Mouse (Mus musculus): Measurements from ENCODE around the gene Iqcn. TPM values are rescaled to one million over a fixed set of nuclear protein-coding genes. Genes with fewer than 3 reads are reported as not detected.

Iqcn gene
- total and polyA plus RNA-seq, 2 experiments from 2014 or later, result 0.05 TPM

DNA sequence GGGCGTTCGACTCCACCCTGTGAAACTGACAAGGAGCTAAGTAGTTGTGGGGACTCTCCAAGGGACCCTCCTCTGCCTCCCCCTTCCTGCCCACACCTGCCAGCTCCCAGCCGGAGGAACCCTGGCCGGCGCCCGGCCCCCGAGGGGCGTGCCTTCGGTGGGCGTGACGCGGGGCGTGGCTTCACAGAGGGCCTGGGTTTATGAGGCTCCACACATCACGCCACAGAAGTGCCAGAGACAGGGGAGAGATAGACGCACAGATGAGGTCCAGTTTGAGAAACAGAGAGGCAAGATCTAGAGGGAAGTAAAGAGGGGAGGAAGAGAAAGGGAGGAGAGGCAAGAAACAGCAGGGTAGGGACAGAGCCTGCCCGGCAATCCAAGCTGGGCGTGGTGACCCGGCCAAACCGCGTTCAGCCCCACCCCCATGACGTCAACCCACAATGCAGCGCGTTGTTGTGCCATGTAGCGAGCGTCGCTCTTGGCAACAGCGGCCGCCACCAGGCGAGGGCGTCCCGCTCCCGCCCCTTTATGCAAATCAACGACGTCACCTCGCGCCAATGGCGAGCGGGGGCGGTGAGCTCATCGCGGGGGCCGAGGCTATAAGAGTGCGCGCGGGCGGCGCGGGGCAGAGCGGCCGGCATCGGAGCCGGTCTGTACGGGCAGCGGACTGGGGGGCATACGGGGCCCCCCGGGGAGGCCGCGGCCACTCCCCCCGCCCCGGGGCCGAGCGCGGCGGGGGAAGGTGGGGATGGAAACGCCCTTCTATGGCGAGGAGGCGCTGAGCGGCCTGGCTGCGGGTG, 4.7 kb upstream of the Iqcn start, which contains the start of gene Jund:
TSS of gene Jund (plus strand) at position 640 of the 800 bp plus-strand sequence.
- Histone ChIP-seq H3K4me3 (ENCODE audit: low read length) (peak within 1 kb of the TSS; percentile 90), H3K4me1 (ENCODE audit: insufficient read depth, low read length) (peaks cover 21% of the 10 kb centered on the region), H3K27me3 (ENCODE audit: insufficient read depth, low read length) (no peaks in the 10 kb centered on the region), H3K36me3 (ENCODE audit: insufficient read depth, low read length) (0 out of 2 replicates have a peak, but pooled peaks cover 5% of the 10 kb centered on the region), H3K27ac (peak within 1 kb of the TSS; percentile 99), H3K9me3 (ENCODE audit: low read length) (no peaks in the 10 kb centered on the region), H3K9ac (replicated peaks; ENCODE audit: low read length) (peak within 1 kb of the TSS; percentile 98), H3K4me2 (ENCODE audit: low read depth, low read length) (peak within 1 kb of the TSS; percentile 61)
- WGBS, result under 1% methylated on average over 58 of the region's 69 CpGs
- peak; percentile 100 for DNase-seq (ENCODE audit: low spot score)
- peak; percentile 36 for TF ChIP-seq CTCF (IDR thresholded peaks at IDR 0.05; ENCODE audit: low read depth)
- peak; percentile 91 for ATAC-seq

DNA sequence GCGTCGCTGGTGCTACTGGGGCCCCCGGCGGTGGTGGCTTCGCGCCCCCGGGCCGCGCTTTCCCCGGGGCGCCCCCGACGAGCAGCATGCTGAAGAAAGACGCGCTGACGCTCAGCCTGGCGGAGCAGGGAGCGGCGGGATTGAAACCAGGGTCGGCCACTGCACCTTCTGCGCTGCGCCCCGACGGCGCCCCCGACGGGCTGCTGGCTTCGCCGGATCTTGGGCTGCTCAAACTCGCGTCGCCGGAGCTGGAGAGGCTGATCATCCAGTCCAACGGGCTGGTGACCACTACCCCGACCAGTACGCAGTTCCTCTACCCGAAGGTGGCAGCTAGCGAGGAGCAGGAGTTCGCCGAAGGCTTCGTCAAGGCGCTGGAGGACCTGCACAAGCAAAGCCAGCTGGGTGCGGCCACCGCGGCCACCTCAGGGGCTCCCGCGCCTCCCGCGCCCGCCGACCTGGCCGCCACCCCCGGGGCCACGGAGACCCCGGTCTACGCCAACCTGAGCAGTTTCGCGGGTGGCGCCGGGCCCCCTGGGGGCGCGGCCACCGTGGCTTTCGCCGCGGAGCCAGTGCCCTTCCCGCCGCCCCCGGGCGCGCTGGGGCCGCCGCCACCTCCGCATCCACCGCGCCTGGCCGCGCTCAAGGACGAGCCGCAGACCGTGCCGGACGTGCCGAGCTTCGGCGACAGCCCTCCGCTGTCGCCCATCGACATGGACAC, 4.0 kb upstream of the Iqcn start:
- peak overlapping the region; percentile 90 for H3K4me3 ChIP-seq (ENCODE audit: low read length)
- no peaks in the 10 kb centered on the region for H3K27me3 ChIP-seq (ENCODE audit: insufficient read depth, low read length)
- peak overlapping the region; percentile 61 for H3K4me2 ChIP-seq (ENCODE audit: low read depth, low read length)
- 0 out of 2 replicates have a peak, but pooled peaks have one; percentile 11 for TF ChIP-seq CTCF (IDR thresholded peaks at IDR 0.05; ENCODE audit: low read depth)
- H3K36me3 ChIP-seq (ENCODE audit: insufficient read depth, low read length), result 0 out of 2 replicates have a peak, but pooled peaks cover 5% of the 10 kb centered on the region
- H3K27ac ChIP-seq, result peak overlapping the region; percentile 99
- WGBS, result under 1% methylated on average over 74 of the region's 89 CpGs
- ATAC-seq, result peak; percentile 0; the same call in 1 of the 2 replicates
- DNase-seq (ENCODE audit: low spot score), result no peak
- peaks cover 21% of the 10 kb centered on the region for H3K4me1 ChIP-seq (ENCODE audit: insufficient read depth, low read length)
- no peaks in the 10 kb centered on the region for H3K9me3 ChIP-seq (ENCODE audit: low read length)
- peak overlapping the region; percentile 98 for H3K9ac ChIP-seq (replicated peaks; ENCODE audit: low read length)

DNA sequence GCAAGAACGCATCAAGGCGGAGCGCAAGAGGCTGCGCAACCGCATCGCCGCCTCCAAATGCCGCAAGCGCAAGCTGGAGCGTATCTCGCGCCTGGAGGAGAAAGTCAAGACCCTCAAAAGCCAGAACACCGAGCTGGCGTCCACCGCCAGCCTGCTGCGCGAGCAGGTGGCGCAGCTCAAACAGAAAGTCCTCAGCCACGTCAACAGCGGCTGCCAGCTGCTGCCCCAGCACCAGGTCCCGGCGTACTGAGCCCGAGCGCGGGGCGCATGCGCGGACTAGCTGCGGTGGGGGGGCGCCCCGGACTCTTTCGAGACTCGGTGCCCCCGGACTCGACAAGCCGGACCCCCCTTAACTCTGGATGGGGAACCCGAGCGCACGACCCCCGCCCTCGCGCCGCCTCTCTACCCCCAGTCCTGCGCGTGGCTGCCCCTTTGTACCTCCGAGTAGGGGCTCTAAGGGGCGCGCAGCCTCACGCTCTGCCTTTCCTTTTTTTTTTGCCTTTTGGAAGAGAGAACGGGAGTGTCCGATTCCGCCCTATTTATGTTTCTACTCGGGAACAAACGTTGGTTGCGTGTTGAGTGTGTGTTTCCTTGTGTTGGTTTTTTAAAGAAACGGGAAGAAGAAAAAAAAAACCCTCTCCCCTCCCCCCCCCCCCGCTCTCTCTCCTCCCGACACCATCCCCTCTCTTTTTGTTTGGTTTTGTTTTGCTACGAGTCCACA, 3.3 kb upstream of the Iqcn start:
- TF ChIP-seq CTCF (IDR thresholded peaks at IDR 0.05; ENCODE audit: low read depth), result no peak
- Histone ChIP-seq H3K4me3 (ENCODE audit: low read length) (peak overlapping the region; percentile 90), H3K27me3 (ENCODE audit: insufficient read depth, low read length) (no peaks in the 10 kb centered on the region), H3K4me2 (ENCODE audit: low read depth, low read length) (peak overlapping the region; percentile 61), H3K4me1 (ENCODE audit: insufficient read depth, low read length) (peaks cover 21% of the 10 kb centered on the region), H3K9ac (replicated peaks; ENCODE audit: low read length) (peak overlapping the region; percentile 98), H3K36me3 (ENCODE audit: insufficient read depth, low read length) (0 out of 2 replicates have a peak, but pooled peaks cover 5% of the 10 kb centered on the region), H3K9me3 (ENCODE audit: low read length) (no peaks in the 10 kb centered on the region), H3K27ac (peak overlapping the region; percentile 99)
- peak; percentile 89 for DNase-seq (ENCODE audit: low spot score)
- under 1% methylated on average over 54 of the region's 59 CpGs for WGBS
- ATAC-seq, result peak; percentile 19

DNA sequence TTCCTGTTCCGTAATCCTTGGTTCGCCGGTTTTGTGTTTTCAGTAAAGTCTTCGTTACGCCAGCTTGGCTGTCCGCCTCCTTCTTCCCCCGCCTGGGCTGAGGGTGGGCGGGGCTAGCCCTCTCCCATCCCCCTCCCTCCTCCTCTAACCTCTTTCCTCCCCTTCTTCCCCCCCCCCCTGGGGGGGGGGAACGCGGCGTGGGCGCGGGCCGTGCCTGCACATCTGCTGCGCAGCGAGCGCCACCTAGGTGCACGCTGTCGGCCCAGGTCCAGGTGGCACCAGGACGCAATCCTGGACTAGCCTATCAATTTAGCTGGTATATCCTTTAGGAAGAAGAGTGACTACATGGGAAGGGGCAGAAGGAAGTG, 2.7 kb upstream of the Iqcn start:
- DNase-seq (ENCODE audit: low spot score) (peak; percentile 96), ATAC-seq (peak; percentile 15; the same call in 1 of the 2 replicates)
- peak; percentile 82 for TF ChIP-seq CTCF (IDR thresholded peaks at IDR 0.05; ENCODE audit: low read depth)
- Histone ChIP-seq H3K9ac (replicated peaks; ENCODE audit: low read length) (peak overlapping the region; percentile 98), H3K36me3 (ENCODE audit: insufficient read depth, low read length) (0 out of 2 replicates have a peak, but pooled peaks cover 5% of the 10 kb centered on the region), H3K27ac (peak overlapping the region; percentile 99), H3K9me3 (ENCODE audit: low read length) (no peaks in the 10 kb centered on the region), H3K27me3 (ENCODE audit: insufficient read depth, low read length) (no peaks in the 10 kb centered on the region), H3K4me3 (ENCODE audit: low read length) (peak overlapping the region; percentile 90), H3K4me1 (ENCODE audit: insufficient read depth, low read length) (peaks cover 21% of the 10 kb centered on the region), H3K4me2 (ENCODE audit: low read depth, low read length) (peak overlapping the region; percentile 61)
- 0% methylated on average over 20 of the region's 20 CpGs for WGBS

DNA sequence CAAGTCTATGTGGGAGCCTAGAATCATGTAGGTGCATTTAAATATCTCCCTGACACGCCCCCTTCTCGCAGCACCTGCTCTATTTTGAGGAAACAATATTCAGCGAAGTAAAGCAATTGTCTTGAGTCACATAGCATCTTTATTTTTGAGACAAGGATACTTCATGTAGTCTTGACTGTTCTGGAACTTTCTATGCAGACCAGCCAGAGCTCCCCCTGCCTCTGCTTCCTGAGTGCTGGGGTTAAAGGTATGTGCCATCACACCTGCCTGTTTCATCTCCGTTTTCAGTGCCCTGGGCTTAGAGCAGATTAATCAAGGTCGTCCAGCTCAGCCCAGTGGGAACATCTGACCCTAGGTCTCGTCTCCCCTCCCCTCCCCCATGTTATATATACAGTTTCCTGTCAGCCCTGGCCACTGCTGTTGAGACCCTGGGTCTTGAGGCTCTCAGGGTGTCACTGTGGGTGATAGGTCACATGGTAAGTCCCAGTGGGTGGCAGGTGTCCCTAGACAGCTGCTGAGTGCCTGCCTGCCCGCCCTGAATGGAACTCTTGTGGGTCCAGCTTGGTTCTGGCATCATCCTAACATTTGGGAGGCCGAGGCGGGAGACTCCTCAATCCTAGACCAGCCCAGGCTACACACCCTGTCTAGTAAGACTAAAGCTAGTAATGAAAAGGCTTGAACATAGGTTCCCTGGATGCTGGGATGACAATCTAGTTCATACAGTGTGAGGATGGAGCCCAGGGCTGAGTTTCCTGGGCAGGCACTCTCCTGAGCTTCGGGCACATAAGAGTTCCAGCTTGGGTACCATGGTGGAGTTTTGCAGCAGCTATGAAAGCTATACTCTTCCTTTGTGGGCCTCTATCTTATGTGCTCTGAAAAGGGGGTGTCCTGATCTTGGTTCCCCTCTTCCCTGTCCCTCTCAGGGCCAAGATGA, 1.9 kb upstream of the Iqcn start:
- peaks cover 21% of the 10 kb centered on the region for H3K4me1 ChIP-seq (ENCODE audit: insufficient read depth, low read length)
- H3K27ac ChIP-seq, result peak overlapping the region; percentile 99
- WGBS, result 48% methylated on average over 10 of the region's 10 CpGs
- H3K4me2 ChIP-seq (ENCODE audit: low read depth, low read length), result peak overlapping the region; percentile 61
- peak overlapping the region; percentile 90 for H3K4me3 ChIP-seq (ENCODE audit: low read length)
- H3K9me3 ChIP-seq (ENCODE audit: low read length), result no peaks in the 10 kb centered on the region
- ATAC-seq (no peak), DNase-seq (ENCODE audit: low spot score) (no peak)
- no peak for TF ChIP-seq CTCF (IDR thresholded peaks at IDR 0.05; ENCODE audit: low read depth)
- H3K9ac ChIP-seq (replicated peaks; ENCODE audit: low read length), result peak overlapping the region; percentile 98
- 0 out of 2 replicates have a peak, but pooled peaks cover 5% of the 10 kb centered on the region for H3K36me3 ChIP-seq (ENCODE audit: insufficient read depth, low read length)
- no peaks in the 10 kb centered on the region for H3K27me3 ChIP-seq (ENCODE audit: insufficient read depth, low read length)
